Mouse (Mus musculus) left cerebral cortex, adult 11 months (tissue): Measurements from ENCODE around the gene Hsd11b1.

Experiments
- DNase-seq: peaks from one replicate; pipeline ENCODE4 v3.0.0; 2022; ENCODE audit warnings: low spot score

Hsd11b1 gene

DNA sequence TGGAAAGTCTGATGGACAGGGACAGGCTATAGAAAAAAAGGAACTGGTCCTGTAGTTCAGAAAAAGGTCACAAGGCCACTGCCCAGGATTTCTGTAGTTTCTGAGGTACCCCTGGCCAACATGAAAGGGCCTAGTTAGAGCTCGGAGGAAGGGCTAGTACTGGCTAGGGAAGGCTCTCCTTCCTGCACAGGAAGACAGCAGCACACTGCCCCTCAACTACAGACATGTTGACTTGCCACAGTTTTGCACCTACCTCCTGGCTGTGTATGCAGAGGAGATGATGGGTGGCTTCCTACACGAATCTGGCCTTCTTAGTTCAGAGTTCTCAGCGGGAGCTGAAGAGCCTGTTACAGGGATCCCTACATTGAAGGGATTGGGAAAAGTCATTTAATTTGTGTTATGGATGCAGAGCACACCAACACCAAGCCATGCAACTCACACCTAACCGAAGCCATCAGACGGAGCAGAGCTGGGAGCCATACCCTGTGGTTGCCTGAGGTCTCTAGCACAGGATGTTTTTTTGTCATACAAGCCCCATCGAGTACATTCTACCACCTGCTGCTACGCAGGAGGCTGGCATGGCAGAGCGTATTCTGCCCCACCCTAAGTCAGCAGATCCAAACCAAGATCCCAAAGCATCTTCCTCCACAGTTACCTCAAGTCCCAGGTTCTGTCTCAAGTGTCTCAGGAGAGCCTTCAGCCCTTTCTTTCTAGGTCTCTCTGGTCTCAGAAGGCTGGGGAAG, 63.1 kb downstream of the Hsd11b1 start:
- DNase-seq = no peak

DNA sequence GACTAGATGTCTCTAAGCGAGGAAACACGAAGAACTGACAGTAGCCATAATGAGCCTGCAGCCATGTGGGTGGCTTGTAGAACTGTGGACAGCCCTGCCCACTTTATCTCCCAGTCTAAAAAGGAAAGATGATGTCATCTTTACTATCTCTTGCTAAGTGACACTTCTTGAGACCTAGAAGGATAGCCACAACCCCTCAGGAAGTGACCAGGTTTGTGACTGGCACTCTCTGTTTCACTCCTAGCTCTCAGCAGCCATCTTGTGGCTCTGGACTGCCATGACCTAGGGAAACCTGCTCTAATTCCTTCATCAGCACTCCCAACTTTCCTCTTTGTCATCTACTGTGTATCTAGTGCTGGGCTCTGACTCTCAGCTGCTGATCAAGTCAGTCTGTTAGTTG, 65.6 kb downstream of the Hsd11b1 start:
- DNase-seq = no peak

DNA sequence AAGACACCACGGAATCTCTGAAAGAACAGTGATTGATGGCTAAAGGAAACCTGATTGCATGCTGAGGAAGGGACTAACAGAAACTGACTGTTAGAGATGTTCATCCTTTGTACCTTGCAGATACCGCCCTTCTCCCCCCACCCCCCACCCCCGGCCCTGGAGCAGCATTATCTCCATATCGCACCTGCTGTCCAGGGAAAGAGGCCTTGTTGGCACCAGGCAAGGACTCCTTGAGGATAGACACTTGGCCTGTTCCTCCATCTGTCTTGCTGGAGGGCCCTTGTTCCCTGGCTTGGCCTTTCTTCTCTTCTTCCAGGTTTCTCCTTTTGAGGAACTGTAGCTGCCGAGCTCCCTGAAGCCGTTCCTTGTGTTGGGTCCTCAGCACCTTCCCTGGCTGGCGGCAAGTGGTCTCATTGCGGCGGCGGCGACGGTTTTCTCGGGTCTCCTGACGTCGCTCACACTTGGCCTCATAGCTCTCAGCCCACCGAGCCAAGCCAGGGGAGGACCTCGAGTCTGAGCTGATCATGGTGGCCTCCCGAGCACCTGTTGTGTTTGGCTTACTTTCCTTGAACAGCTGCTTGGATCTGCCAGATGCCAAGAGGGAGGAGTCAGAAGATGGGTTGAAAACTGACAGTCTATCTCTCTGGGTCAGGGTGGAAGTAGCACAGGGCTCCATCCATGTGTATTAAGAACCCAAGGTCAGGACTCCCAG, 66.2 kb downstream of the Hsd11b1 start:
- DNase-seq = no peak

DNA sequence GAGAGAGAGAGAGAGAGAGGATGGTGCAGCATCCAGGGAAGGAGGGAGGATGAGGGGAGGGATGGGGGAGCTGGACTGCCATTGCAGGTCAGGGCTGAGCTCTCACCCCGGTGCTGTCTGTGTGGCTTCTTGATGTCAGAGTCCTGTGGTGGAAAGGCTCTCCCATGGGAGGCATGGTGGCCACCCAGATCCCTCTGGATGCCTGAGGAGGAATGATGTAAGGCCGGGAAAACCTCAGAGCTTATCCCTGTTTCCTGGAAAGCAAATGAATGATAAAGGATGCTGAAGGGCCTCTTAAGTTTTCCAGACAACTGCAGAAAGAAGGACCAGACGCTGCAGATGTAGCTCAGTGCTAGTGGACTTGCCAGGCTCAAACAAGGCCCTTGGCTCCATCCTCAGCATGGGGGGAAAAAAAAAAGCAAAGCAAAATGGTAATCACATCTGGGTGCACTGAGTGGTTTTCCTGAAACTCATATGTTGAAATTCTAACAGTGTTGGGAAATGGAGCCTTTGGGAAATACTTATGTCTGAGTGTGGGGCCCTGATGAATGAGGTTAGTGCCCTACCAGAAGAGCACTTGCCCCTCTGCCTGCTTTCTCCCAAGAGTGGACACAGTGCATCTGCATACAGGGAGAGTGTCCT, 68.6 kb downstream of the Hsd11b1 start:
- DNase-seq = no peak

DNA sequence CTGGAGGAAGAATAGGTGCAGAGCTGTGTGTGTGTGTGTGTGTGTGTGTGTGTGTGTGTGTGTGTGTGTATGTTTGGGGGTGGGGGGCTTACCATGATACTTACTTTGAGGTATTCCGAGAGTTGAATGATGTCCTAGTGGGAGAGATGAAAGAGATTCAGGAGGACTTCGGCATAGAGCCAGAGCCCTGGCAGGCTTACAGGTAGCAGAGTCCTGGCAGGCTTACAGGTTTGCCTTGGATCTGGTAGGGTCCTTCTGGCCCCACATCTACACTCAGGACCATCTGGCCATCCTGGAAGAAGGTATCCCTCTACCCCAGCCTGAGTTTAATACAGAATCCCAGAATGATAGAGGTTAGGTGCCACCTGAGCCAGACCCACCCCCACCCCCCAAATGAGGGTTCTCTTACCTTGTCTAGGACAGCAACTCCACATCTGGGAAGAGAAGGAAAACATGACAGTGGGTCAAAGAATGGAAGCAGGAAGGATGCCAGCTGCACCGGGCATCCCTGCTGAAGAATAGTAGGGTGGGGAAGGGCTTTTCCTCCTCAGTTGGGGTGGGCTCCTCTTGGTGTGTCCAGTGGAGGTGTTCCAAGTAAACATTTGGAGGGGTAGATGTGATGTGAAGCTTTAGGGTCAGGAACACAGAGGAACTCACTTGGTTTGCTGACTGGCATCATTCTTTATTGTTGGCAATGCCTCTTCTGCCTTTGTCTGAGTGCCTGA, 69.3 kb downstream of the Hsd11b1 start:
- DNase-seq = no peak

DNA sequence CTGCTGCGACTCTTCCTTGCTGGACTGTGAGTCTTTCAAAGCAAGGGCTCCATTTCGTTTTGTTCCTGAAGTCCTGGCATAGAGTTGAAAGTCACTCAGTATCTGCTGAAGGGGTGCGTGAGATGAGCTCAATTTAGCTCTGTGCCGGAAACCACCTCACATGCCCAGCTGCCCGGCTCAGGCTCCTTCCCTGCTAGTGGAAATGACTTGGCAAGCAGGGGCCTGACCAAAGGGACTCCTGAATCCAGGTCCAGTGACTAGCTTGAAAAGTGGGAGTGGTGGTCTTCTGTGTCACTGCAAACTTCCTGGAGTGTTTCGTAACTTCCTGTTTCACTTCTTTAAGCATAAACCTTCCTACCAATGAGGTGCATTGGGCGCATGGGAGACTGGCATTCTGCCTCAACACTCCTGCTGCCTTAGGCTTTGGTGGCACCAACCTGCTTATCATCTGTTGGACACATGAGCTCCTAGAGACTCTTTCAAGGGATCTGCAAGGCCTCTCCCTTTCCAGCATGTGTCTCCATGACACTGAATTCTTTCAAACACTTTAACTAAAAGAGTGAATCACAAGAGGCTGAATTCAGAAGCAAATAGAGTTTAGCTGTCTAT, 72.1 kb downstream of the Hsd11b1 start:
- no peak for DNase-seq

DNA sequence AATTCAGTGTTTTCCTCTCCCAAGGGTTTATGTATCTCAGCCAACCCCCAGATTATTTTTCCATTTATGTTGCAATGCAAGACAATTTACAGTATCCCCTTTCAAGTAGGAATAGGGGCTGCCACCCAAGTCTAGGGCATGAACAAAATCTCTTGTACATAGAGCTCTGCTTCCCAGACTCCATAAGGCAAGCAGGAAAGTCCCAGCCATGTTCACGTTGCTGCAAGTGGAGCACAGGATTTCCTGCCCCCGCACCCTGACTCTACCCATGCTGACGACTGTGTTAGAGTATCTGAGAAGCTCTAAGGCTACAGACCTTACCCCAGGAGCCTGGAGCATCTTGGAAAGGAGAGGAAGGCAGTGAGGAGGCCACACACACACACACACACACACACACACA, 74.1 kb downstream of the Hsd11b1 start:
- no peak for DNase-seq

DNA sequence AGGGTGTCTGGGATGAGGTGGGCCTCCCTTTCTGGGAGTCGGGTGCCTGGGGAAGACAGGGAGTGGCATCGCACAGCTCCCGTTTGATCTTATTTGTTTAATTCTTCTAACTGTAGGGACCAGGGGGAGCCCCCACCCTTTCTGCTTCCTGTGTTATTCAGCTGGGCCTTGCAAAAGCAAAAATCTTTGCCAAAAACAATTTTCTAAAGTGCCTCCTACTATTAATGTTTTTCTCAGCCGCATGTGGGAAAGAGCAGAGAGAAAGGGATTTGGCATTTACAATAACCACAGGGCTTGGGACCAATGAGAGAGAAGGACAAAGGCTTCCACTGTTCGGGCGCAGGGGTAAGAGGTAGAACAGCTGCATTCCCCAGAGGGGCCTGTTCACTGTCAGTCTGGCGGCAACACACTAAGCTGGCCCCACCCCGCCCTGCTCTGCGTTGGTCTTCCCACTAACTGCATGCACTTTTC, 74.7 kb downstream of the Hsd11b1 start:
- DNase-seq = no peak

DNA sequence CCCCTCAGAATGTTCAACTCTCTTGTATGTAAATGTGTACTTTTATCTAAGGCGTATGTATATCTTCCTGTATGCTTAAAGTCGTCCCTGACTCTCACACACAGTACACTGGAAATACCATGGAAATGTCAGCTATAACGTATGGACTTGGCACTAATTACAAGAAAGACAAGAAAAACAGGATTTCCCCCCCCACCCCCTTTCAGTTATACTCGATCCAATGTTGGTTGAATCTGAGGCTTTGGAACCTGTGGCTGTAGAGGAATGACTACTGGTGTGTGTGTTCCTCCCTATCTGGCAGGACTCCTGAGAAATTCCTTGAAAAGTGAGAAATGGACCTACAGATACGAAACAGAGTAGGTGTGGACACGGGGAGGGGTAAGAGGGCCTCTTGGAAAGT, 75.6 kb downstream of the Hsd11b1 start:
- DNase-seq = no peak

DNA sequence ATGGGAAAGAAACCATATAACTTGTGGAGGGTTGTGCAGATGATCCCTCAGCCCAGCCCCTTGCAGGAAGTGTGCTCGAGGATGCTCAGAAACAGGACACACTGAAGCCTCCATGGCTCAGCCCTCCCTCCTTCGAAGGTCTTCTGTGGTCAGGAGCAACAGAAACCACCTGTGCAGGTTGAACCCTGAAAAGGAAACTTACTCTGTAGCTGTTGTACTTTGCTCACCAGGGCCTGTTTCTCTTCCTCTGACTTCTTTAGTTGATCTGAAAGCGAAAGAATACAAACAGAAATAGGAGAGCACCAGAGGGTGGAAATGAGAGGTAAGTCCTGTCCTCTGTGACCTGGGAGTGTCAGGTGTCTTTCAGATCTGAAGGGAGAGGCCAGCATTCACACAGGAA, 82.8 kb downstream of the Hsd11b1 start:
- no peak for DNase-seq

DNA sequence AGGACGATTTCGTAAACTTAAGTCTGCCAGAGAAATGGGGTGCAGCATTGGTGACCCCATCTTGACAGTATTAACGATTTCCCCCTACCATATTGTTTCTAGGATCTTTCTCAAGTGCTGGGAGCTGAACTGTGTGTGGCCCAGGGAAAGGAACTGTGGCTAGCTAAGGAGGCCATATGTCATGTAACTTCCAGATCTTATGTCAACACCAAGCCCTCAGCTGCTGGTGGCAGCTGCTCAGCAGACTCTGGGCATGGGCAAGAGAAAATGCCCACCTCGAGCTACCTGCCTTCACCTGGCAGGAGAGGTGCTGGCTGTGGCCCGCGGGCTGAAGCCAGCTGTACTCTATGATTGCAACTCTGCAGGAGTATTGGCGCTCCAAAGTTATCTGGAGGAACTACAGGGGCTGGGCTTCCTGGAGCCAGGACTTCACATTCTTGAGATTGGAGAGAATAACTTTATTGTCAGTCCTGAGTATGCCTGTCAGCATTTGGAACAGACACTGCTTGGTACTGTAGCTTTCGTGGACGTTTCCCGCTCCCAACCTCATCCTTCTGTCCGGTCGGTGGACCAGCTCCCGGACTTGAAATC, 89.6 kb downstream of the Hsd11b1 start:
- DNase-seq = no peak

DNA sequence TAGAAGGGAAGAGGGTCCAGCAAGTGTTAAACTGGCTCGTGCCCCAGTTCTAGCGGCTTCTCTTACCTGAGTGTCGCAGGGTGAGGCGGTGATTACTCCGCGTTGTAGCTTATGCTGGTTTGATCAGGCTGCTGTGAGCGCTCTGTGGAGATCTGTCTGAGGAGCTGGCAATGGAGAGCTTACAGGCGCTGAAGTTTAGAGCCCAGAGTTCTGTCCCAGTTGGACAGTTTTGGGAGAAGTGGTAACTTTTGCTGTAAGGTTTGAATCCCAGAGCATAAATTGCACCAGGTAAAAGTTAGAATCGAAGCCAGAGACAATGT, 90.1 kb downstream of the Hsd11b1 start:
- DNase-seq = no peak

DNA sequence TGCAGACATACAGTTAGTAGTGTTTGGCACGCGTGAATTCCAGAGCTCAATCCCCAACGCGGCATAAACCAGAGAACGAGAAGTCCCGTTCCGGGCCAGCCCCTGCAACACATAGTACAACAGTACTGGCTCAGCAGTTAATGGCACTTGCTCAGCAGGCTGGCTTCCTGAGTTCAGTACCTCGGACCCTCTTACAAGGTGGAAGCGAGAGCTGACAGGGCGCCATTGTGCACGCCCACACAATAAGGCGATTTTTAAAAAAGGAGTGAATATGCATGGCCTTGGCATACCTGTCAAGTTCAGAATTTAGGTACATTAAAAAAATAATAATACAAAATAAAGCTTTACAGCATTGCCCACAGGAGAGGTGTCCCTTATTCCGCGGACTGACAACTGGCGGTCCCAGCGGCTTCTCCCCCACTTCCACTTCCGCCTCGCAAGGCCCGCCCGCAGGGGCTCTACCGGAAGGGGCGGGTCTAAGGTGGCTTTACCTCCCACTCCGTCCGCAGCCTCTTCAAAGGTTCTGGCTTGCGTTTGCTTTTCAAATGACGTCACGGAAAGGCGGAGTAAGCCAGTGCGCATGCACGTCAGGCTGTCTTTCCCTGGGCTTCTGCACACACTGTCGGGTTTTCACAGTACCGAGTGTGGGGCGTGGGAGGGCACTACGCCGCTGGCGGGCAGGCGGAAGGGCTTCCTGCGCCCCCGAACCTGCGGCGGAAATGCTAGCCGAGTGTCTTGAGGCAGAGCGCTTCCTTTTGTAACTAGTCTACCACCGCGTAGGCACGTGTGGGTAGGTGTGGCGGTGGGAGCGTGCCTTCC, 90.7 kb downstream of the Hsd11b1 start:
- peak; percentile 94 for DNase-seq
